Mouse (Mus musculus): ENCODE results near the gene Krt222. TPM values are rescaled to one million over a fixed set of nuclear protein-coding genes. Genes with fewer than 3 reads are reported as not detected.
"Not testable (repeated sequence)": the region's sequence is repeated elsewhere in the genome, so short reads cannot be mapped to it uniquely, and the experiment has no call there.

Krt222 gene
- total and polyA plus RNA-seq, 2 experiments from 2014 or later: 4.5 to 6.9 TPM

- TF ChIP-seq EP300 (IDR thresholded peaks at IDR 0.05; ENCODE audit: low read depth) (no peak), CTCF (IDR thresholded peaks at IDR 0.05; ENCODE audit: low read depth) (no peak)
- Histone ChIP-seq H3K4me1 (ENCODE audit: control insufficient read depth, insufficient read depth) (no peaks in the 10 kb centered on the region), H3K9ac (replicated peaks; ENCODE audit: low read depth, low read length) (no peak overlapping the region), H3K4me2 (ENCODE audit: low read depth, low read length) (no peak overlapping the region), H3K27me3 (ENCODE audit: control insufficient read depth, insufficient read depth, low read length) (no peaks in the 10 kb centered on the region), H3K9me3 (replicated peaks; ENCODE audit: control insufficient read depth, low read length) (no peaks in the 10 kb centered on the region), H3K4me3 (ENCODE audit: low read depth, low read length) (no peak overlapping the region), H3K36me3 (replicated peaks; ENCODE audit: control insufficient read depth, insufficient read depth, low read length) (no peaks in the 10 kb centered on the region), H3K27ac (ENCODE audit: low read depth) (no peak overlapping the region)
- ATAC-seq (ENCODE audit: insufficient read depth, low read depth) (no peak), DNase-seq (ENCODE audit: low spot score) (no peak)
- WGBS: 25% methylated on average over 5 of the region's 5 CpGs
Observed at GRCm38 (mm10) chr11:99250241-99250640, 6.4 kb upstream of the Krt222 start.

- H3K27me3 ChIP-seq (ENCODE audit: control insufficient read depth, insufficient read depth, low read length): no peaks in the 10 kb centered on the region
- H3K4me3 ChIP-seq (ENCODE audit: low read depth, low read length): no peak overlapping the region
- DNase-seq (ENCODE audit: low spot score): no peak
- H3K9me3 ChIP-seq (replicated peaks; ENCODE audit: control insufficient read depth, low read length): no peaks in the 10 kb centered on the region
- no peaks in the 10 kb centered on the region for H3K4me1 ChIP-seq (ENCODE audit: control insufficient read depth, insufficient read depth)
- H3K27ac ChIP-seq (ENCODE audit: low read depth): no peak overlapping the region
- H3K9ac ChIP-seq (replicated peaks; ENCODE audit: low read depth, low read length): no peak overlapping the region
- WGBS: 52% methylated on average over 4 of the region's 4 CpGs
- TF ChIP-seq CTCF (IDR thresholded peaks at IDR 0.05; ENCODE audit: low read depth) (peak; percentile 41; the same call in 1 of the 2 replicates), EP300 (IDR thresholded peaks at IDR 0.05; ENCODE audit: low read depth) (no peak)
- no peaks in the 10 kb centered on the region for H3K36me3 ChIP-seq (replicated peaks; ENCODE audit: control insufficient read depth, insufficient read depth, low read length)
- no peak overlapping the region for H3K4me2 ChIP-seq (ENCODE audit: low read depth, low read length)
- no peak for ATAC-seq (ENCODE audit: insufficient read depth, low read depth)
Observed at GRCm38 (mm10) chr11:99249115-99249514, 5.2 kb upstream of the Krt222 start.

DNA sequence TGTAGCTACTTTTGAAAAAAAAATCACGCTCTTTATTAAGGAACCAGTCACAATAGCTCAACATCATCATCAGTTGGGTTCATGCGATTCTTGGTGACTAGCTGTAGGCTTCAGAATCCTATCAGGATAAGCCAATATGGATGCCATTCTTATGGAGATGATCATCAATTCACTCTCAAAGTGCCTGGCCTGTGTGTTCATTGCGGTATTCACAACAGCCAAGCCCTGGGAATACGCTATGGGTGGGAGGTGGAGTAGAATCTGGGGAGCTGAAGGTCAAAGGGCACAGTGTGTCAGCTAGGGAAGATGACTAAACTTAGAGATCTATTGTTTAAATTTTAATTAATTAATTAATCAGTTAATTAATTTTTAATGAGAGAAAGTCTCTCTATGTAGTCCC lies 4.0 kb upstream of the Krt222 start:
- Histone ChIP-seq H3K4me3 (ENCODE audit: low read depth, low read length) (no peak overlapping the region), H3K4me2 (ENCODE audit: low read depth, low read length) (no peak overlapping the region), H3K9ac (replicated peaks; ENCODE audit: low read depth, low read length) (no peak overlapping the region), H3K9me3 (replicated peaks; ENCODE audit: control insufficient read depth, low read length) (no peaks in the 10 kb centered on the region), H3K27ac (ENCODE audit: low read depth) (no peak overlapping the region), H3K27me3 (ENCODE audit: control insufficient read depth, insufficient read depth, low read length) (no peaks in the 10 kb centered on the region), H3K36me3 (replicated peaks; ENCODE audit: control insufficient read depth, insufficient read depth, low read length) (no peaks in the 10 kb centered on the region), H3K4me1 (ENCODE audit: control insufficient read depth, insufficient read depth) (peaks cover 3% of the 10 kb centered on the region; the same call in 1 of the 2 replicates)
- WGBS: 90% methylated on average over 4 of the region's 4 CpGs
- DNase-seq (ENCODE audit: low spot score) (no peak), ATAC-seq (ENCODE audit: insufficient read depth, low read depth) (no peak)
- TF ChIP-seq CTCF (IDR thresholded peaks at IDR 0.05; ENCODE audit: low read depth) (no peak), EP300 (IDR thresholded peaks at IDR 0.05; ENCODE audit: low read depth) (no peak)

- 52% methylated on average over 3 of the region's 3 CpGs for WGBS
- not testable (repeated sequence) for H3K27ac ChIP-seq (ENCODE audit: low read depth); H3K4me3 ChIP-seq (ENCODE audit: low read depth, low read length); H3K27me3 ChIP-seq (ENCODE audit: control insufficient read depth, insufficient read depth, low read length); H3K36me3 ChIP-seq (replicated peaks; ENCODE audit: control insufficient read depth, insufficient read depth, low read length); H3K4me1 ChIP-seq (ENCODE audit: control insufficient read depth, insufficient read depth); ATAC-seq (ENCODE audit: insufficient read depth, low read depth); H3K9ac ChIP-seq (replicated peaks; ENCODE audit: low read depth, low read length); H3K9me3 ChIP-seq (replicated peaks; ENCODE audit: control insufficient read depth, low read length); DNase-seq (ENCODE audit: low spot score)
- H3K4me2 ChIP-seq (ENCODE audit: low read depth, low read length): peak overlapping the region; percentile 69
Observed at GRCm38 (mm10) chr11:99244519-99244918, 634 bp upstream of the Krt222 start.

- no peaks in the 10 kb centered on the region for H3K9me3 ChIP-seq (replicated peaks; ENCODE audit: control insufficient read depth, low read length)
- ATAC-seq (ENCODE audit: insufficient read depth, low read depth) (no peak), DNase-seq (ENCODE audit: low spot score) (no peak)
- TF ChIP-seq CTCF (IDR thresholded peaks at IDR 0.05; ENCODE audit: low read depth) (no peak), EP300 (IDR thresholded peaks at IDR 0.05; ENCODE audit: low read depth) (no peak)
- no peaks in the 10 kb centered on the region for H3K36me3 ChIP-seq (replicated peaks; ENCODE audit: control insufficient read depth, insufficient read depth, low read length)
- H3K4me3 ChIP-seq (ENCODE audit: low read depth, low read length): peak overlapping the region; percentile 53
- H3K27ac ChIP-seq (ENCODE audit: low read depth): peak overlapping the region; percentile 69
- peak overlapping the region; percentile 54; the same call in 1 of the 2 replicates for H3K9ac ChIP-seq (replicated peaks; ENCODE audit: low read depth, low read length)
- H3K4me1 ChIP-seq (ENCODE audit: control insufficient read depth, insufficient read depth): peaks cover 3% of the 10 kb centered on the region; the same call in 1 of the 2 replicates
- H3K4me2 ChIP-seq (ENCODE audit: low read depth, low read length): peak overlapping the region; percentile 69
- no peaks in the 10 kb centered on the region for H3K27me3 ChIP-seq (ENCODE audit: control insufficient read depth, insufficient read depth, low read length)
- 50% methylated on average over 3 of the region's 3 CpGs for WGBS
Observed at GRCm38 (mm10) chr11:99243200-99243819, 575 bp downstream of the Krt222 start.

- TF ChIP-seq CTCF (IDR thresholded peaks at IDR 0.05; ENCODE audit: low read depth) (no peak), EP300 (IDR thresholded peaks at IDR 0.05; ENCODE audit: low read depth) (no peak)
- WGBS: 63% methylated on average over 5 of the region's 5 CpGs
- no peaks in the 10 kb centered on the region for H3K36me3 ChIP-seq (replicated peaks; ENCODE audit: control insufficient read depth, insufficient read depth, low read length)
- no peak for DNase-seq (ENCODE audit: low spot score)
- no peak for ATAC-seq (ENCODE audit: insufficient read depth, low read depth)
- H3K9me3 ChIP-seq (replicated peaks; ENCODE audit: control insufficient read depth, low read length): no peaks in the 10 kb centered on the region
- H3K4me2 ChIP-seq (ENCODE audit: low read depth, low read length): no peak overlapping the region
- no peak overlapping the region for H3K4me3 ChIP-seq (ENCODE audit: low read depth, low read length)
- H3K4me1 ChIP-seq (ENCODE audit: control insufficient read depth, insufficient read depth): peaks cover 3% of the 10 kb centered on the region; the same call in 1 of the 2 replicates
- H3K27me3 ChIP-seq (ENCODE audit: control insufficient read depth, insufficient read depth, low read length): no peaks in the 10 kb centered on the region
- no peak overlapping the region for H3K27ac ChIP-seq (ENCODE audit: low read depth)
- no peak overlapping the region for H3K9ac ChIP-seq (replicated peaks; ENCODE audit: low read depth, low read length)
Observed at GRCm38 (mm10) chr11:99242056-99242455, 1.8 kb downstream of the Krt222 start.

Data from heart, postnatal 0 days (tissue).